28 mouse cellular contexts compared by ENCODE assay signal in genomic region chrX:142984170-142984569, GRCm38 (mm10).
"Had no signal": no experiment of that assay in that cellular context is flagged by ENCODE, and none has a peak within 500 bp of the region (broad histone marks: within the 10 kb centered on the region; RNA-seq: fewer than 3 reads in every experiment).

No protein-coding gene starts in this region.

- H3K4me2 ChIP-seq: heart, embryonic 12.5 days; hindbrain, embryonic 12.5 days; hindbrain, embryonic 14.5 days; intestine, embryonic 15.5 days; limb, embryonic 13.5 days; limb, embryonic 15.5 days; liver, embryonic 12.5 days had no signal

- H3K27me3 ChIP-seq: heart, embryonic 12.5 days; intestine, embryonic 15.5 days; liver, embryonic 12.5 days had no signal

- ATAC-seq: hindbrain, embryonic 16.5 days; inflammation-experienced regulatory T-cells, adult 6 months; intestine, embryonic 15.5 days; intestine, postnatal 0 days; liver, embryonic 12.5 days had no signal

- H3K36me3 ChIP-seq: heart, embryonic 10.5 days; heart, embryonic 12.5 days; hindbrain, embryonic 10.5 days; hindbrain, embryonic 12.5 days; intestine, embryonic 15.5 days; limb, embryonic 13.5 days; limb, embryonic 15.5 days; liver, embryonic 12.5 days had no signal

- H3K4me3 ChIP-seq: gastrocnemius, adult 2 months; heart, adult 2 months; heart, embryonic 10.5 days; heart, embryonic 12.5 days; hindbrain, embryonic 10.5 days; hindbrain, embryonic 12.5 days; intestine, embryonic 15.5 days; layer of hippocampus, adult 2 months; limb, embryonic 13.5 days; limb, embryonic 15.5 days; liver, embryonic 12.5 days had no signal

- H3K9me3 ChIP-seq: heart, embryonic 10.5 days; heart, embryonic 12.5 days; hindbrain, embryonic 10.5 days; hindbrain, embryonic 12.5 days; intestine, embryonic 15.5 days; limb, embryonic 13.5 days; limb, embryonic 15.5 days; liver, embryonic 12.5 days had no signal

- H3K27ac ChIP-seq: gastrocnemius, adult 2 months; heart, adult 2 months; heart, embryonic 10.5 days; hindbrain, embryonic 10.5 days; hindbrain, embryonic 12.5 days; hindbrain, embryonic 14.5 days; intestine, embryonic 15.5 days; layer of hippocampus, adult 2 months; limb, embryonic 13.5 days; limb, embryonic 15.5 days; liver, embryonic 14.5 days had no signal

- DNase-seq: gastrocnemius, adult 2 months; gastrocnemius, postnatal 10 days; gastrocnemius, postnatal 25 days; heart, adult 11 months; heart, adult 2 months; heart, postnatal 10 days; heart, postnatal 4 days; kidney, adult 18-20 months; kidney, adult 8-10 months; kidney, postnatal 10 days; kidney, postnatal 25 days; kidney, postnatal 4 days; layer of hippocampus, postnatal 36 days; left cerebral cortex, postnatal 4 days had no signal

- H3K9ac ChIP-seq: heart, embryonic 12.5 days; hindbrain, embryonic 12.5 days; hindbrain, embryonic 14.5 days; intestine, embryonic 15.5 days; limb, embryonic 13.5 days; limb, embryonic 15.5 days; liver, embryonic 12.5 days; liver, embryonic 14.5 days had no signal

- H3K4me1 ChIP-seq: heart, embryonic 10.5 days; heart, embryonic 12.5 days; hindbrain, embryonic 10.5 days; hindbrain, embryonic 12.5 days; intestine, embryonic 15.5 days; limb, embryonic 13.5 days; limb, embryonic 15.5 days had no signal
